Mouse (Mus musculus) lung, postnatal 10 days (tissue): ENCODE measurements at regions not wholly inside any gene's neighbourhood (a gene's known extent, or its start where the extent isn't known, plus 50 kb on each side); places are given as distances from the start of the nearest gene placed in this dataset.

Experiments
- DNase-seq: peaks from one replicate; pipeline ENCODE4 v3.0.0; 2021

GRCm38 (mm10) chr15:103627085-103627484, 62.2 kb upstream of the Glycam1 start:
- DNase-seq = peak; percentile 23
